Mouse (Mus musculus) CH12.LX (cell line): Measurements from ENCODE around the gene Kremen2. TPM values are rescaled to one million over a fixed set of nuclear protein-coding genes. Genes with fewer than 3 reads are reported as not detected.

Experiments
- DNase-seq: peaks from one replicate; pipeline ENCODE4 v3.0.0-alpha.2; 2013; ENCODE audit errors: extremely low read depth
- H3K27ac ChIP-seq: 2 replicates; pipeline ENCODE4 v1.5.1; 2012; ENCODE audit warnings: low read depth, mild to moderate bottlenecking, control low read depth, moderate library complexity; ENCODE audit not compliant: insufficient read depth
- H3K27me3 ChIP-seq: replicated peaks from 2 replicates; pipeline ENCODE3; 2012; ENCODE audit warnings: inconsistent platforms
- H3K36me3 ChIP-seq, 2 experiments: replicated peaks in 1 of 2; 2 replicates each; pipeline versions ENCODE3 to v1.6.1; 2012; ENCODE audit warnings: inconsistent platforms in 1 of 2, low read length in 1 of 2, mild to moderate bottlenecking in 1 of 2, mixed read lengths in 1 of 2, moderate library complexity in 1 of 2; ENCODE audit not compliant: control insufficient read depth in 1 of 2, insufficient read depth in 1 of 2
- H3K4me1 ChIP-seq, 2 experiments: 2 replicates each; pipeline ENCODE4 v1.6.1; 2012; ENCODE audit warnings: inconsistent platforms in 1 of 2, moderate library complexity in 1 of 2; ENCODE audit not compliant: insufficient read depth in 2 of 2, control insufficient read depth in 1 of 2
- H3K4me2 ChIP-seq: 2 replicates; pipeline ENCODE4 v1.6.1; 2012; ENCODE audit warnings: low read depth, mild to moderate bottlenecking, control low read depth; ENCODE audit not compliant: poor library complexity, insufficient read depth, severe bottlenecking
- H3K4me3 ChIP-seq, 3 experiments: fragments of 150-350 bp in 1 of 3; sonication (generic) in 1 of 3; replicated peaks in 1 of 3; 2 replicates each; pipeline versions ENCODE3 to v1.5.1; 2011 to 2012; ENCODE audit warnings: low read depth in 2 of 3, low read length in 2 of 3, mild to moderate bottlenecking in 2 of 3, moderate library complexity in 2 of 3, control low read depth in 1 of 3, improper control_type of control experiment in 1 of 3, inconsistent platforms in 1 of 3, mixed read lengths in 1 of 3; ENCODE audit not compliant: poor library complexity in 1 of 3
- H3K79me2 ChIP-seq: replicated peaks from 2 replicates; pipeline ENCODE4 v1.6.1; 2012; ENCODE audit warnings: mild to moderate bottlenecking, moderate library complexity; ENCODE audit not compliant: control insufficient read depth, poor library complexity, insufficient read depth, severe bottlenecking; ENCODE audit errors: extremely low read depth
- H3K9ac ChIP-seq: 2 replicates; pipeline ENCODE4 v1.6.1; 2012; ENCODE audit warnings: low read depth, mild to moderate bottlenecking, control low read depth, moderate library complexity; ENCODE audit not compliant: insufficient read depth
- H3K9me3 ChIP-seq: replicated peaks from 2 replicates; pipeline ENCODE3; 2012; ENCODE audit warnings: low read length, inconsistent platforms, mixed read lengths
- E2F4 ChIP-seq: IDR thresholded peaks from 2 replicates; pipeline ENCODE4 v1.6.1; 2011; ENCODE audit warnings: low read depth, low read length, improper control_type of control experiment; ENCODE audit not compliant: insufficient replicate concordance
- EP300 ChIP-seq: IDR thresholded peaks from 2 replicates; pipeline ENCODE4 v1.6.1; 2011; ENCODE audit warnings: low read length, improper control_type of control experiment
- ETS1 ChIP-seq: conservative IDR thresholded peaks from 2 replicates; pipeline ENCODE4 v1.6.1; 2012; ENCODE audit warnings: low read depth, mild to moderate bottlenecking, inconsistent platforms, low read length, improper control_type of control experiment, moderate library complexity
- HCFC1 ChIP-seq: IDR thresholded peaks from 2 replicates; pipeline ENCODE4 v1.6.1; 2012; ENCODE audit warnings: low read depth, mild to moderate bottlenecking, inconsistent platforms, low read length, improper control_type of control experiment
- IRF4 ChIP-seq: IDR thresholded peaks from 2 replicates; pipeline ENCODE4 v1.6.1; 2014; ENCODE audit warnings: low read depth, mild to moderate bottlenecking, inconsistent platforms, low read length, improper control_type of control experiment
- JUN ChIP-seq: IDR thresholded peaks from 2 replicates; pipeline ENCODE4 v1.6.1; 2011; ENCODE audit warnings: low read depth, mild to moderate bottlenecking, low read length, improper control_type of control experiment, moderate library complexity; ENCODE audit not compliant: insufficient read depth
- JUND ChIP-seq: conservative IDR thresholded peaks from 2 replicates; pipeline ENCODE4 v1.6.1; 2011; ENCODE audit warnings: low read depth, low read length, improper control_type of control experiment
- KAT2A ChIP-seq: IDR thresholded peaks from 2 replicates; pipeline ENCODE4 v1.6.1; 2012; ENCODE audit warnings: low read length, improper control_type of control experiment, inconsistent platforms; ENCODE audit not compliant: insufficient replicate concordance
- MEF2A ChIP-seq: IDR thresholded peaks from 2 replicates; pipeline ENCODE4 v1.6.1; 2014; ENCODE audit warnings: low read depth, mild to moderate bottlenecking, inconsistent platforms, low read length, improper control_type of control experiment, borderline replicate concordance
- MYC ChIP-seq: IDR thresholded peaks from 2 replicates; pipeline ENCODE4 v1.6.1; 2011; ENCODE audit warnings: low read depth, mild to moderate bottlenecking, improper control_type of control experiment, low read length
- NRF1 ChIP-seq: IDR thresholded peaks from 2 replicates; pipeline ENCODE4 v1.6.1; 2014; ENCODE audit warnings: low read depth, mild to moderate bottlenecking, inconsistent platforms, low read length, improper control_type of control experiment, moderate library complexity
- POLR2A ChIP-seq: IDR thresholded peaks from 2 replicates; pipeline ENCODE4 v1.6.1; 2011; ENCODE audit warnings: low read depth, mild to moderate bottlenecking, improper control_type of control experiment, low read length
- RAD21 ChIP-seq: IDR thresholded peaks from 2 replicates; pipeline ENCODE4 v1.6.1; 2011; ENCODE audit warnings: low read depth, mild to moderate bottlenecking, low read length, improper control_type of control experiment, moderate library complexity
- RCOR1 ChIP-seq: conservative IDR thresholded peaks from 2 replicates; pipeline ENCODE4 v1.6.1; 2012; ENCODE audit warnings: low read depth, mild to moderate bottlenecking, inconsistent platforms, low read length, improper control_type of control experiment
- UBTF ChIP-seq: IDR thresholded peaks from 2 replicates; pipeline ENCODE4 v1.6.1; 2012; ENCODE audit warnings: low read depth, mild to moderate bottlenecking, inconsistent platforms, low read length, improper control_type of control experiment, moderate library complexity
- USF1 ChIP-seq: IDR thresholded peaks from 2 replicates; pipeline ENCODE4 v1.6.1; 2014; ENCODE audit warnings: low read depth, mild to moderate bottlenecking, inconsistent platforms, low read length, improper control_type of control experiment
- ZC3H11A ChIP-seq: IDR thresholded peaks from 2 replicates; pipeline ENCODE4 v1.6.1; 2012; ENCODE audit warnings: low read depth, mild to moderate bottlenecking, inconsistent platforms, low read length, improper control_type of control experiment
- ZKSCAN1 ChIP-seq: IDR thresholded peaks from 2 replicates; pipeline ENCODE4 v1.6.1; 2012; ENCODE audit warnings: low read depth, inconsistent platforms, low read length, improper control_type of control experiment, borderline replicate concordance
- ZMIZ1 ChIP-seq: IDR thresholded peaks from 2 replicates; pipeline ENCODE4 v1.6.1; 2012; ENCODE audit warnings: low read depth, mild to moderate bottlenecking, inconsistent platforms, low read length, improper control_type of control experiment
- dilution Hi-C: fragments of 300-500 bp; cut with MboI; formaldehyde crosslinking; loops from 2 replicates; pipeline ENCODE4 v1.14.3; 2020; ENCODE audit warnings: low sequenced_read_pairs; ENCODE audit not compliant: extremely low pct_unique_long_range_greater_than_20kb, extremely low pct_ligation_motif_present
- in situ Hi-C: fragments of 300-500 bp; cut with MboI; formaldehyde crosslinking; loops from 3 replicates; pipeline ENCODE4 v1.14.3; 2019; ENCODE audit warnings: low sequenced_read_pairs, low pct_ligation_motif_present, low pct_unique_long_range_greater_than_20kb, mixed read lengths
- polyA plus RNA-seq: library from polyadenylated mRNA; unstranded; fragments of >175 nt; gene quantifications from 2 replicates; pipeline ENCODE4 v1.2.1, GENCODE M21; 2012; ENCODE audit warnings: low read depth; ENCODE audit not compliant: insufficient read length
- total RNA-seq, 2 experiments: library from RNA; depleted of rRNA; stranded (reverse); fragments of 300-350 nt in 1 of 2; fragments of >200 nt in 1 of 2; gene quantifications; 2 replicates each; pipeline ENCODE4 v1.2.3; 2012 to 2014

Gene Kremen2
- total and polyA plus RNA-seq, 3 experiments, result 0.21 to 0.55 (median 0.23) TPM

- dilution Hi-C loops, result no loop called here
- no peaks in the 10 kb centered on the region for H3K27me3 ChIP-seq
- TF ChIP-seq NRF1, result no peak
- no peak for TF ChIP-seq MYC
- TF ChIP-seq, all 38 proteins: peak for 0
- Histone ChIP-seq H3K9ac (no peak overlapping the region), H3K79me2 (no peaks in the 10 kb centered on the region), H3K4me1 (no peaks in the 10 kb centered on the region), H3K36me3 (peaks cover 40 to 72% of the 10 kb centered on the region in 2 experiments), H3K4me3 (no peak overlapping the region), H3K9me3 (peaks cover 5% of the 10 kb centered on the region), H3K4me2 (no peak overlapping the region), H3K27ac (no peak overlapping the region)
- in situ Hi-C loops, result no loop called here
- no peak for DNase-seq
Observed at GRCm38 (mm10) chr17:23758801-23759200, 13.2 kb upstream of the Kremen2 start.

GRCm38 (mm10) chr17:23757581-23757980 lies 11.9 kb upstream of the Kremen2 start:
- H3K36me3 ChIP-seq, result peaks cover 50 to 79% of the 10 kb centered on the region in 2 experiments
- no peaks in the 10 kb centered on the region for H3K79me2 ChIP-seq

GRCm38 (mm10) chr17:23755689-23756088 lies 10.1 kb upstream of the Kremen2 start:
- Histone ChIP-seq H3K9ac (no peak overlapping the region), H3K27ac (no peak overlapping the region), H3K79me2 (no peaks in the 10 kb centered on the region), H3K4me2 (no peak overlapping the region)
- in situ Hi-C loops, result no loop called here
- TF ChIP-seq USF1 (no peak), JUND (no peak), ETS1 (no peak), EP300 (no peak), RAD21 (no peak), IRF4 (no peak)
- TF ChIP-seq, all 38 proteins: peak for 0
- Histone ChIP-seq H3K27me3 (no peaks in the 10 kb centered on the region), H3K36me3 (peaks cover 59 to 78% of the 10 kb centered on the region in 2 experiments), H3K4me1 (no peaks in the 10 kb centered on the region), H3K9me3 (peaks cover 5% of the 10 kb centered on the region), H3K4me3 (no peak overlapping the region)
- no peak for DNase-seq
- dilution Hi-C loops, result no loop called here

More at GRCm38 (mm10) chr17:23757581-23757980, 11.9 kb upstream of the Kremen2 start:
- DNase-seq, result no peak
- Histone ChIP-seq H3K27ac (no peak overlapping the region), H3K27me3 (no peaks in the 10 kb centered on the region), H3K9ac (no peak overlapping the region), H3K4me1 (no peaks in the 10 kb centered on the region), H3K9me3 (peaks cover 5% of the 10 kb centered on the region), H3K4me3 (no peak overlapping the region), H3K4me2 (no peak overlapping the region)
- no peak for TF ChIP-seq ZMIZ1
- no peak for TF ChIP-seq JUND
- TF ChIP-seq HCFC1, result no peak
- TF ChIP-seq UBTF, result no peak
- no peak for TF ChIP-seq POLR2A
- TF ChIP-seq RAD21, result no peak
- TF ChIP-seq ZC3H11A, result no peak
- TF ChIP-seq RCOR1, result no peak
- TF ChIP-seq E2F4, result no peak
- no peak for TF ChIP-seq KAT2A
- TF ChIP-seq EP300, result no peak
- no peak for TF ChIP-seq MEF2A
- no peak for TF ChIP-seq JUN
- no peak for TF ChIP-seq ZKSCAN1
- in situ Hi-C loops, result no loop called here
- dilution Hi-C loops, result no loop called here
